Mouse (Mus musculus): ENCODE measurements around the gene Haus3.

Gene Haus3

GRCm38 (mm10) chr5:34119121-34119856, 50.0 kb downstream of the Haus3 start:
- no peak for DNase-seq (ENCODE audit: low read depth, low spot score)

- no peak for DNase-seq (ENCODE audit: low read depth, low spot score)
Measured at GRCm38 (mm10) chr5:34105681-34106080, 63.6 kb downstream of the Haus3 start.

Data from retina, postnatal 7 days (tissue).